Mouse (Mus musculus): ENCODE results near the gene Btbd35f7. TPM values are rescaled to one million over a fixed set of nuclear protein-coding genes. Genes with fewer than 3 reads are reported as not detected.
"Not testable (repeated sequence)": the region's sequence is repeated elsewhere in the genome, so short reads cannot be mapped to it uniquely, and the experiment has no call there.

The Btbd35f7 gene
- total RNA-seq (2021): not detected

DNA sequence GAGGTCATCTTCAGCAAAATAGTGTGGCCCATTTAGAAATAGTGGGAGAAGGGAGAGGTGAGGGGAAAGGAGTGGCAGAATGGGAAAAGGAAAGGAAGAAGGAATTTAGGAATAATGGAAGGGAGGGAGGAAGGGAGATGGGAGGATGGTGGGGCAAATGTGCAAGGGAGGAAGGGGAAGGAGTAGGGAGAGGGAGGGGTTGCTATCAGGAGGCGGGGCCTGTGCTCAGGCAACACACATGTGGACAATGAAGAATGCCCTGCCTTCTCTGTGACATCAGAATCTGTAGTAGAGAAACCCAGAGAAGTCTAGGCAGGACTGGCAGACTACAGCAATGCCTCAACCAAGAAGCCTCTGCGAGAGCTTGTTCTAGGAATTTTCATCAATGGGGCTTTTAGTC lies at the start of gene Btbd35f7:
Gene Btbd35f7, plus strand, starts transcription at position 301 of the 400 bp plus-strand sequence.
- DNase-seq; intact Hi-C loops (cut with DNase I): not testable (repeated sequence)

Other genes with a start within 250 kb of the Btbd35f7 start
- gene Mycs, start 199.8 kb upstream of the Btbd35f7 start, total RNA-seq (2021): not detected